Mouse (Mus musculus) ovary, postnatal 14 days (tissue): ENCODE data around the gene Ssbp2.
A peak's percentile ranks its signal among the peaks of the same experiment; 100 is the strongest.

Experiments
- DNase-seq: peaks from one replicate; pipeline ENCODE4 v3.0.0; 2022; ENCODE audit warnings: low spot score

The Ssbp2 gene

DNA sequence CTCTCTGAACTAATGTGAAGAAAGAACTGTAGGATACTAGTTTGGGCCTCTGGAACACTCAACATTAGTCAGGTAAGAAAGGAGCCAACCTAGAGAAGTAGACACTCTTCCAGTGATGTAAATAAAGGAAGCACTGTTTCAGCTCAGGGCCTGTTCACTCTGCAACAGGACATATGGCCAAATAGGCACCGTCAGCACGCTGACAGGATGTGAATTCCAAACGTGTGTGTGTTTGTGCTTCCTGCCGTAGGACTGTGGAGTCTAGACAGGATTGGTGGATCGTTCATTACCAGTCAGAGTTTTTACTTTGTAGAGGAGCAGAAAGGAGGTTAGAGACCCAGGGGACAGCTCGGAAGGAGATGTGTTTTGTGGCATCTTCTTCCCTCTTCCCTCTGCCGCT is 174.0 kb downstream of the Ssbp2 start:
- no peak for DNase-seq

DNA sequence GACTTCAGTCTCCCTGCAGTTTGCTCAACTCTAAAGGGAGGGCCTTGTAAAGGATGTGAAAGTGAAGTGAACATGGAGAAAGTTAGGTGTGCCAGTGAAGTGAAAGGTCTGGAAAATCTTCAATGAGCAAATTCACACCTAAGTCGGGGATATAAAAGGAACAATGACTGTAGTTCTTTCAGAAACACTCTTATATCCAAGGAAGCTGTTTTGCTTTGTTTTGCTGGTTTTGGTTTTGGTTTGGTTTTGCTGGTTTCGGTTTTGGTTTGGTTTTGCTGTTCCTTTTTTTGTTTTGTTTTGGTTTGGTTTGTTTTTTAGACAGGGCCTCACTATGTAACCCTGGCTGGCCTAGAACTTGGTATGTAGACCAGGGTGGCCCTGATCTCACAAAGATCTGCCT is 175.9 kb downstream of the Ssbp2 start:
- no peak for DNase-seq

DNA sequence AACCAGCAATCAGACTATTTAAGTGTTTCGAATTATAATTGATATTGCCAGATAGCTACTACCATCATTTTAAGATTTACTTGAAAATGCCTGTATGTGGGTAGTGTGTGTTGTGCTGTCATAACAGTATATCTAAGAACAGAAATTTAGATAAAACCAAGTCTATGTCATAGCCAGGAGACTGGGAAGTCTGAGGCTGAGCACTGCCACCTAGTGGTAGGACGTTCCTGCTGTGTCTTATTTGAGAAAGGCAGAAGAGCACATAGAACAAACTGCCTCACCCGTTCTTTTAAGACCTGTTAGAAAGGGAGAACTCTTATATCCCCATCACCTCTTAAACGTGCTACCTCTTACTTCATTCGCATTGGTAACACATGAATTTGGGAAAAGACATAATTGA is 176.7 kb downstream of the Ssbp2 start:
- peak; percentile 73 for DNase-seq

DNA sequence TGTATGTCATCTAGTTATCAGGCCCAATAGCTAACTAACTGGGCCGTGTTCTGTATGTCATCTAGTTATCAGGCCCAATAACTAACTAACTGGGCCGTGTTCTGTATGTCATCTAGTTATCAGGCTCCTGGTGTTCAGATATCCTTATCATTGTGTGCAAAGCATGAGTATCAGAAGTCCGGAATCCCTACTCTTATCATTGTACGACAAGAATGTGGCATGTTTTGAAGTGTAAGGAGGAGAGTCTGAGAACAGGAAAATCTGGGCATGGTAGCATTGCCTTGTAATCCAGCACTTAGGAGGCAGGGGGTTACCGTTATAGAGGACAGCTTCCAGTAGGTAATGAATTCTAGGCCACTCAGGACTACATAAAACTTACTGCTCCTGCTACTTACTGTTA is 178.8 kb downstream of the Ssbp2 start:
- DNase-seq = no peak

DNA sequence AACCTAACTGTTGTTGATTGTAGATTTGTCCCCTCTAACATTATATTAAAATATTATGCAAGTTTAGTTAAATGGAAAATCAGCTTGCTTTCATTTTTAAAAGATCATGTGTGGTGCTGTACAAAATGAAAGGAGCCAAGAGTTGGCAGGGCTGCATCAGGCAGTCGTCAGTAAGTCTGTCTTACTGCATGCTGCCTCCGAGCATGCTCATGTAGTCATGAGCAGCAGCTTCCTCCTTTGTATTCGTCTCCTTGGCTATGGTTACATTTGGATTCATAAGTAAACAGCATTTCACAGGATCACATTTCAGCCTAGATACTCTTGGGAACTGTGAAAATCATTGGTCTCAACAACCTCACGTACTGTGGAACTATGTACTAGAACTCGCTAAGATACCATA is 180.1 kb downstream of the Ssbp2 start:
- DNase-seq = no peak

DNA sequence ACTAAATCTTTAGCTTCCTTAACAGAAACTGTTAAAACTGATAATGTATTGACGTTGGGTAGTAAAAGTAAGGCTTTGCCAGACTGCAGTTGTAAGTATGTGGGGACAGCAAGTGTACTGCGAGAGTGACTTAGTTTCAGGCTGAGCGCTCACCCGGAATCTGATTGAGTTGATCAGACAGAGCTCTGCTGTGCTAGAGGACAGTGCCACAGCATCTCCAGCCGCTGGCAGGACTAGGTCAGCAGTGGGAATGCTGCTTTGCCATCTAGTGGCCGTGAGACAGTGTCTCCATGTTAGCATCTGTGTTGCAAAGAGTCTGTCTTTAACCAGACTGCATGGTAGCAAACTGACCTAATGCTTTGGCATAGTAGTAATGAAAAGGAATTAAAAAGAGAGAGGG is 188.2 kb downstream of the Ssbp2 start:
- no peak for DNase-seq

DNA sequence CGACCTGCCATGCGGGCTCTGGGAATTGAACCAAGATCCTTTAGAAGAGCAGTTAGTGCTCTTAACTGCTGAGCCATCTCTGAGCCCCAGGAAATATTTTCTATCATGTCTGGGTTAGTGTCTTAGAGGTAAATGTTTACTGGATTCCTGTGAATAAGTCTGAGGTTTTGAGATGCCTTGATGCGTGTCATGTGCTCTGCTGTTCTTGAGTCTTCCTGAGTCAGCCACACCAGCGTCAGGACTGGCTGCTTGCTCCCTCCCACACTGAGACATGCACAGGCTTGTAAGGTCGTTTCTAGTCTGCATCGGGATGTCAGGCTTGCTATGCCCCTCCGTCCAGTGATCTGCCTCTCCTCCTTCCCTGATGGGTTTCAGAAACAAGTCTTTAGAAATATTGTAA is 189.8 kb downstream of the Ssbp2 start:
- no peak for DNase-seq

DNA sequence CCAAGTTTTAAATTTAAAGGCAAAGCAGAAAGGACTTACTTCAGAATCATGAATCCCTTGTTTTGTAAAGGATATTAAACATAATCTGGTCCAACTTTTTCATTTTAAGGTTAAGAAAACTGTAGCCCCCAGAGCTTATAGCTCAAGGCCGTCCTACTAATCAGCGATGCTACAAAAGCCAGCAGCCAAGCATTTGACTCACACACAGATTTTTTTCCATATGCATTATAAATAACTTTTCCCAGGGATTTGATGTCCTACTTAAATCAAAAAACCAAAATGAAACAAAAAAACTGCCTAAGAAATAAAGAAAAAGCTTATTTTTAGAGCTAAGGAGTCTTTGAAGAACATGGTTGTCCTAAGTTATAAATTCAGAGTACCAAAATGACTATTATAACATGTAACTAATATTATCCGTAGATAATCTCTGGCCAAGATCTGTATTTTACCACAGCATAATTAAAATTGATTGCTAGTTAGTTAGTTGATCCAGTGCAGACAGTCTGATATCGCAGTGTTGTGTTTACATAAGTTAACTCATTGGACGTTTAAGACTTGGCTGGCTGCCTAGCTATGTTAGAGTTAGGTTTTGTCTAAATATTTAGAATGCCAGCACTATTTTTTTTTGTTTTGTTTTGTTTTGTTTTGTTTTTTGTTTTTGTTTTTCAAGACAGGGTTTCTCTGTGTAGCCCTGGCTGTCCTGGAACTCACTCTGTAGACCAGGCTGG is 201.1 kb downstream of the Ssbp2 start:
- no peak for DNase-seq

DNA sequence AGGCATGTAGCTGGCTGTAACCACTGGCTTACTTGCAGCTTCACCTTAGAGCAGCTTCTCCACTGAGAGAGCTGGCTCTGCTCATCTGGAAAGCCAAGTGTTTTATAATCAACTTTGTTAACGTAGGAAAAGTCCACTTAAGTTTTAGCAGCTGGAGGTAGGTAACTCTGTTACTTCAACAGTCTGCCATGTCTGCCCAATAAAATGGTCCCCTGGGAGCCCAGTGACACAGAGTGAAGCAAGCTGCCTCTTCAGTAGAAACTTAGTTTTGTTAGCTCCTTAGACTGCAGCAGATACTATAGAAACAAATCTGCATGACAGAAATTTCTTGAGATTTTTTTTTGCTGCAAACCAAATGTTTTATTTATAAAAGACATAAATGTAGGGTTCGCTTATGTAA is 202.7 kb downstream of the Ssbp2 start:
- no peak for DNase-seq

DNA sequence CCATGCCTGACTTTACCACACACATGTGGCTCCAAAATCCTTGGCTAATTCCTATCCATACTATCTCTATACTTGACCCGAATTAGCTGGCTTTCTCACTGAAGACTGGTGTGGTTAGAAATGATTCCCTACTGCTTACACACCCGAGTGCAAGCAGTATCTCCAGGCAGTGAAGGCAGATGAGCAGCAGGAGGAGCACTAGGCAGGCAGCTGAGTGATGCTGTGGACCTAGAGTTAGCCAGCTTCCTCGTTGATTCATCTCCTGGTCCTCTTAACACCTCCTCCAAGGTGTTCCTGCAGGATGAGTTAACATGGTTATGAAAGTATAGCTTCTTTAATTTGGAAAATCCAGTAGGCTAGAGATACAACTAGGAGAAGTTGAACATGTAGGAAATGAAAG is 213.2 kb downstream of the Ssbp2 start:
- no peak for DNase-seq

DNA sequence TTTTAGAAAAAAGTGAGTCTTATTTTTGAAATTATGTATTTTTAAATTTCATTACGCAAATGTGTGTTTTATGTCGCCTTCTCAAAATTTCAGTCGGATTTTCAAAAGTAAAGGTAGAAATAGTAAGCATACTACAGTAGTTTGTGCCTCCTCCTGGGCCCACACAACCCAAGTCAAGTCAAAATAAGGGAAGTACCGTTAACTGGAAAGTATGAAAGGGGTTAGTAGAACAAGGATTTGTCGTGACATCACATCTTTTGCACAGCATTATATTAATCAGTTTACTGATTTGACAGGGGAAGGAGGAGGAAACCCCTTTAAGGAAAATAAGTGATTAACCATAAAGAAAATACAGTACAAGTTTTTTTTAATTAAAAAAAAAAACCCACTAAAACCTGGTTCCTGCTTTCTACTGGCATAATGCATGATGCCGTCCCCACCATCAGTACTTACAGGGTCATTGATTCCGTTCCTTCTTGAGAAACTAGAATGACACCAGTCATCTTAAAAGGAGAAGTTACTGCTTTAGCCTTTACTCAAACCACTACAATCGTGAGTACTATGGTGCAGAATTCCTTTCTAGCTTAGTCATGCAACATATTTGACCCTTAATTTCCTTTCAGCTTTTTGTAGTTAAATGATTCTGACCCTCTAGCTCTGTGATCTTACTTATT is 220.8 kb downstream of the Ssbp2 start:
- DNase-seq = no peak

DNA sequence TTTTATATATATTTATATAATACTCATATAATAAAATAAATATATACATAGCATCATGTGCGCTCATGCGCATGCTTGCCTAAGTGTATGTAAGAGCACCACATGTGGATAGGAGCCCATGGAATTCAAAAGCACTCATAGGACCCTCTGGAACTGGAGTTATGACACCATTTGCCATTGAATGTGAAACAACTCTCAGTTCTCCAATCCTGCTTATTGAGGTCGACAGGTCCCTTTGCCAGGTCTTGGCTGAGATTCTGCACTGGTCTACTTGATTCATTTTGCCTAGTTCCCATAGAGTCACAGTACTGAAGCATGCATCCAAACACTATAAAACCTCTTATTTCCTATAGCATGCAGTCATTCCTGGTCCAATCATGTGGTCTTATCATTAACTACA is 221.4 kb downstream of the Ssbp2 start:
- DNase-seq = no peak

DNA sequence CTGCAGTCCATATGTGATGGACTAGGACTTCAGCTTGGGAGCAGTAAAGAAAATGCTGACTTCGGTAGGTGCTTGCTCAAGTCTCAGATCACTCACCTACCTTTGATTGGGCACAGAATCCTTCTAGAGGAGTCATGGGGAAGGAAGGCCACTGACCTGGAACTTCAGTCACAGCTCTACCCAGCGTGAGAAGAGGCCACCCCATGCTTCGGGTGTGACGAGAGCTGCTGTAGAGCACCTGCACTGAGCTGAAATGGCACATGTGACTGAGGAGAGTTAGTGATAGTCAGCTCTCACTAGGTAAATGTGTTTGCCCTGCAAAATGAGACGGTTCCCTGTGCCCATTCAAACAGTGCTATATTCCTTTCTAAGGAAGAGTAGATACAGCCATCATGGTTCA is 230.0 kb downstream of the Ssbp2 start:
- no peak for DNase-seq

DNA sequence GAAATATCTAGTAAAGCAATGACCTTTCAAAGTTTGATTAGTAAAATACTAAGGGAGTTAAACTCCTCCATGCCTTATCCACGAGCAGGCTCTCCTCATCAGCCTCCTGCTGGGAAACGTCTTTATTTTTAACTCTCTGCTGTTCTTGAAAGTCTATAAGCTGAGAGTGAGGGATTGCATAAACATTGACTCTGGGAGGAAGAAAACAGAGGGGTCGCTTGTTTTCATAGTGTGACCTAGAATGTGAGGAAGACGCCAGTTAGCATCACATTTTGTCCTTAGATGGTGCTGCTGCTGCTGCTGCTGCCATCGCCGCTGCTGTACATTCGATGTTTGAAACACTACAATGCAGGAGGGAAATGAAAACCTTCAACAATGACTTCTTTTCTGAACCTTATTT is 233.5 kb downstream of the Ssbp2 start:
- no peak for DNase-seq

DNA sequence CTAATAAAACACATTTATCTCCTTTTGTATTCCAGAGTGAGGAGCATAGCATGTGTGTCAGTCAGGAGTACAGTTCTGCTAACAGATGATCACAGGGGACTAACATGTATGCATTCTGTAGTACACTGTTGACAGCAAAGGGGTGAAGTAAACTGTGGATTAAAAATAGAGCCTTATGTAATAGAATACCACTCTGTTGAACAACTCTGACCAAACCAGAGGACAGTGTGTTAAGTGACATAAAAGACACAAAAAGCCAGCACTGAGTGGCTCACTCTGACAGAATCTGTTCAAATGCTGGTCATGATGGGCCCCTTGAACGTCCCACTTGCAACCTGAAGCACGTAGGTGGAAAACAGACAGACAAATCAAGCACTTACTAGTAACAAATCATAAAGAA is 235.3 kb downstream of the Ssbp2 start:
- no peak for DNase-seq

DNA sequence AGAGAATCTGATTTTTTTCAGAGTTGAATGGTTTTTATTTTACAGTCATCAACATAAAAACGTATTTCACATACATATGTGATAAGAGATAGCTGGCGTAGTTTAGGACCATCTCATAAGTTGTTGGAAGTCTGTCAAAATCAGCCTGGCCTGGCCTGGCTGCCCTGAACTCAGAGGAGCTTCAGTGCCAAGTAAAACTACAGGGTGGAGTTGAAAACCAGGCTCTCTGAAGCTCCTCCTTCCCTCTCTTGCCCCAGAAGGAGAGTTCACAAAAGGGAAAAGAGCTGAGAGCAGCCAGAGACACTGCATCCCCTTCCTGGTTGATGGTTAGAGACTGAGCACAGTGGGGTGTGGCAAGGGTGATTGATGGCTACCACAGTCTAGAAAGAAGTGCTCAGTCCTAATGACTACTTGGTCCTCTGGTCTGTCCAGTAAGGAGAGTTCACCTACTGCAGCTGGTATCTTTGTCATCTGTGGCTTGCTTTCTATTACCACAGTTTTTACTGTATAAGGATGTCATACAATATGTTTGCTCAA is 236.1 kb downstream of the Ssbp2 start:
- DNase-seq = no peak

DNA sequence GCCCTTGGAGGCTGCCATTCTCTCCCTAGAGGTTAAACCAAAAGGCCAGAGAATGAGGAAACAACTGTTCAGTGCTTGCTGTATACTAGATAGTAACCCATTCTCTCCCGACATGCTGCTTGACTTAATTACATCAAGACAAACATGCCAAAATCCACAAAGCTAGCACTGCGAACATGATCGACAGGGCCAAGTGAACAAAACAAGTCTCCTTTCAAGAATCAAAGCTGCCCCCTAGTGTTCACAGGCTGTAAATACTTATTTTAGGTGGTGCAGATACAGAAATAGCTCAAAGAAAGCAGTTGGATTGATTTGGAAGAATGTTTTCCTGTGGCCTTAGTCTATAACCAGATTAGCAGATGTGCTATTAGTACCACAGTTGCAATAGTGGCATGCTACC is 236.9 kb downstream of the Ssbp2 start:
- peak; percentile 27 for DNase-seq

DNA sequence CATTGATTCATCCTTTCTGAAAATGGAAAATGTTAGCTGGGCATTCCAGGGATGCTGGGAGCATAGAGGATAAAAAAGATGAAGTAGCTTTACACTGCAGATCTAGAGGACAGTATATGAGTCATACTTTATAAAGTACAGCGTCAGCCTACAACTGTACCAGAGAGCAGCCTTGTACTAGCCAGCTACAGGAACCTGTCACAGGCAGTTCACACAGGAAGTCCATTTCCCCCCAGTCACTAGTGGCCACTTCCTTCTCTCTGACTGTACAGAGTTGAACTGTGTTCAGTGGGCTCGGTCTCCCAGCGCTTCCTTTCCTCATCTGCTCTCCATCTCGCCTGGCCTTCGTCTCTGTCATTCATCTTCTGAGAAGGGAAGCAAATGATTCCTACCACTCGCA is 242.3 kb downstream of the Ssbp2 start:
- DNase-seq = no peak

DNA sequence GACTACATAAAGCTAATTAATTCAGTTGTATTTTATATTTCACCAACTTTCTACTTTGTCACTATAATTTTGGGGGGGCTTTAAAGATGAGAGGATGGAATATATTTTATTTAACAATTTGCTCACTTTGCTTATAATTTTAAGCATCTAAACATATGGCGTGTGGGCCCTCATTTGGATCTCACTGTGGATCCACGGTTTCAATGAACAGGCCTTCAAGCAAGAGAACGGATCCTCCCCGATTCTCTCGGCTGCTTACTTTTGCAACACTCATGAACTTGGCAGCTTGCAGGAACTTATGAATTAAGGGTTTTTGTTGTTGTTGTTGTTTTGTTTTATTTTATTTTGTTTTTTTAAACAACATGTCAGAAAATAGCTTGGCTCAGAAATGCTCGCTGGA is 259.4 kb downstream of the Ssbp2 start:
- no peak for DNase-seq

DNA sequence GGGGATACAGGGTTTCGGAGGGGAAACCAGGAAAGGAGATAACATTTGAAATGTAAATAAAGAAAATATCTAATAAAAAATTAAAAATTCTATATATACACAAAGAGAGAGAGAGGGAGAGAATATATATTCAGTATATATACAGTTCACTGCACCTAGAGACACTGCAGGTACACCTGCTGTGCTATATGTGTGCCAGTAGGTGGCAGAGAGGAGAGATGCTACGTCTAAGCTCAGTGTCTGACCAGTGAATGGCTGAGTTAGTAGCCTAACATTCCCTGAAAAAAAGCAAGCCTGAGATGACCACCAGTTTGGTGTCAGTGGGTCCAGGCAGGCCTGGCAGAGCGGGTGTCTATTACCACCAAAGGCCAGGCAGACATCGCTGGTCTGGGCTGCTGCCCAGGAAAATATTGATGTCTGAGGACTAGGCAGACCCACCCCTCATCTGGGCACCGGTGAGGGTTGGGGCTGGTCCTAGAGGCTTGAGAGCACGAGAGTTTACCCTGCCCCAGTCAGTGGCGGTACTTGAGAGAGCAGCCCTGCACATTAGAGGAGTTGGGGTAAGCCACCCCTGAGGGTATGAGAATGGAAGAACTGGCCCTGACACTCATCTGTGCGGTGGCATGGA is 263.1 kb downstream of the Ssbp2 start:
- DNase-seq = no peak

DNA sequence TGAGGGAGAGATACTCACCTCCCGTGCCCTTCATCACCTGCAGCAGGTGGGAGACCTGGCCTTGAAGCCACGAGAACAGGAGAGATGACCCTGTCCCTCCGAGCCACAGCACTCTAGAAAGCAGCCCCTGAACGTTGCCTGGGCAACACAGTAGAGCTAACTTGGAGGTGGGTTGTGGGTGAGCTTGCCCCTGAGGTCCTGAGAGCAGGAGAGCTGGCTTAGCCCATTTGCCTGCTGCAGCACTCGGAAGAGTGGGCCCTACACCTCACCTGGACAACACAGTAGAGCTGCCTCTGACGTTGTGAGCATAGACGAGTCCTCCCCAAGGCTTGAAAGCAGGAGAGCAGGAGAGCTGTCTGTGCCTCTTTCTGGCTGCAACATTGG is 263.6 kb downstream of the Ssbp2 start:
- no peak for DNase-seq

DNA sequence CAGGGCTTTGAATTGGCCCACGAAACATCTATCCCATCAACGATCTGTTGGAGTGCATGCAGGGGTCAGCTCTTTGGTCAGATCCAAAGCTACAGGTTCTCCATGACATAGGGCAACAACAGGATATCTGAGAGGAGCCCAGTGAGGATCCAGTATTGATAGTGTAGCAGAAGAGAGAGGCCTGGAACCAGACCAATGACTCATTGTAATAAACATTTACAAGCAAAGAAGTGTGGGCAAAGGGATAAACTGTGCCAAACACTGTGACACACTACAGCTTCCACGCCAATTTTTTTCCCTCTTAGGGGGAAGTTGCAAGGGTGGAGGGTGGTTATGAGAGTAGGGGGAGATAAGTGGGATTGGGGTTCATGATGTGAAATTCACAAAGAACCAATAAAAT is 264.1 kb downstream of the Ssbp2 start:
- no peak for DNase-seq

DNA sequence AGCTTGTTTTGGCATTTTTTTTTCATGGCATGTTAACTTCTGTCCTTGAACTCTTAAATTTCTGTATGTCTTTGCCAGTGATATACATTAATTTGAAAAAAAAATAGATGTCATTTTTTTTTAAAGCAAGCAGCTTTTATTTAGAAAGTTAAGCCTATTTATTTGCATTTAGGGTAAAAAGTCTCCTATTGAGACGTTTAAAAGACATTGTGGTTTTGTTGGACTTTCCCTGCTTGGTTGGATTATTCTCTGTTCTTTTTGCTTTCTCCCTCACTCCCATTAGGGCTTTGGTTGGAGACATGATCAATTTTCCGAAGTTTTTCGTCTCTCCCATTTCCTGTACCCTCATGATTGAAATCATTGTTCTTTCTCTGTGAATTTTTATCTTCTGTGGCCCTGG is 265.0 kb downstream of the Ssbp2 start:
- no peak for DNase-seq
